Mouse (Mus musculus): ENCODE data around the gene Caln1.

- TF ChIP-seq CTCF (IDR thresholded peaks at IDR 0.05) (no peak), EP300 (IDR thresholded peaks at IDR 0.05) (no peak)
Measured at GRCm38 (mm10) chr5:130852182-130852581, 482.9 kb downstream of the Caln1 start.
